Mouse (Mus musculus) intestine, postnatal 0 days (tissue): Measurements from ENCODE around the gene Klhl3. TPM values are rescaled to one million over a fixed set of nuclear protein-coding genes. Genes with fewer than 3 reads are reported as not detected.

ENCODE experiments used
- ATAC-seq: fragments of 200-750 bp; cut with Nextera tagmentation; 2 replicates; pipeline ENCODE4 v1.8.0; 2017; ENCODE audit warnings: mild to moderate bottlenecking, moderate TSS enrichment, moderate library complexity
- H3K27ac ChIP-seq: fragments of 300-500 bp; sonication (generic); 2 replicates; pipeline ENCODE4 v1.5.1; 2014; ENCODE audit warnings: mild to moderate bottlenecking, low read depth, low read length, moderate library complexity
- H3K27me3 ChIP-seq: fragments of 300-500 bp; sonication (generic); replicated peaks from 2 replicates; pipeline ENCODE4 v1.6.1; 2014; ENCODE audit warnings: low read length, mixed read lengths; ENCODE audit not compliant: control insufficient read depth, insufficient read depth
- H3K36me3 ChIP-seq: fragments of 300-500 bp; sonication (generic); 2 replicates; pipeline ENCODE4 v1.6.1; 2014; ENCODE audit warnings: mild to moderate bottlenecking, moderate library complexity; ENCODE audit not compliant: control insufficient read depth, insufficient read depth
- H3K4me1 ChIP-seq: fragments of 300-500 bp; sonication (generic); replicated peaks from 2 replicates; pipeline ENCODE4 v1.6.1; 2014; ENCODE audit warnings: antibody characterized with exemption, low read length, mixed read lengths; ENCODE audit not compliant: control insufficient read depth, insufficient read depth
- H3K4me2 ChIP-seq: fragments of 300-500 bp; sonication (generic); replicated peaks from 2 replicates; pipeline ENCODE4 v1.6.1; 2014; ENCODE audit warnings: low read depth, mild to moderate bottlenecking, moderate library complexity
- H3K4me3 ChIP-seq: fragments of 300-500 bp; sonication (generic); 2 replicates; pipeline ENCODE4 v1.5.1; 2014; ENCODE audit warnings: low read depth, low read length
- H3K9ac ChIP-seq: fragments of 300-500 bp; sonication (generic); 2 replicates; pipeline ENCODE4 v1.6.1; 2014; ENCODE audit warnings: mild to moderate bottlenecking, low read depth, low read length
- H3K9me3 ChIP-seq: fragments of 300-500 bp; sonication (generic); 2 replicates; pipeline ENCODE4 v1.6.1; 2016; ENCODE audit warnings: mixed run types; ENCODE audit not compliant: control insufficient read depth
- CTCF ChIP-seq: sonication (generic); IDR thresholded peaks from 2 replicates; pipeline ENCODE4 v1.5.1; 2016; ENCODE audit warnings: low read depth, mild to moderate bottlenecking, control low read depth, antibody characterized with exemption, moderate library complexity
- WGBS: fragments of 180-500 bp; shearing (Covaris S2); extraction: QIAGEN DNeasy Blood & Tissue Kit; methylation state at CpG from one replicate; pipeline ENCODE4 v1.1.7; 2014; 5-methylcytosine and 5-hydroxymethylcytosine counted together
- polyA plus RNA-seq: library from polyadenylated mRNA; unstranded; fragments of >200 nt; fragmentation: Nextera tagmentation; extraction: Ambion mirVana; gene quantifications from 2 replicates; pipeline ENCODE4 v1.2.1, GENCODE M21; 2015

Gene Klhl3
- polyA plus RNA-seq, 1 experiment from 2014 or later, result 0.74 TPM

GRCm38 (mm10) chr13:58027115-58027514 lies 86.3 kb downstream of the Klhl3 start:
- no peaks in the 10 kb centered on the region for H3K27me3 ChIP-seq
- no peak overlapping the region for H3K9ac ChIP-seq
- H3K9me3 ChIP-seq, result no peaks in the 10 kb centered on the region
- no peak for TF ChIP-seq CTCF
- 89% methylated on average over 8 of the region's 8 CpGs for WGBS
- 0 out of 2 replicates have a peak, but pooled peaks cover 3% of the 10 kb centered on the region for H3K4me1 ChIP-seq
- no peaks in the 10 kb centered on the region for H3K36me3 ChIP-seq
- ATAC-seq, result no peak
- no peak overlapping the region for H3K4me3 ChIP-seq
- H3K27ac ChIP-seq, result no peak overlapping the region
- no peak overlapping the region for H3K4me2 ChIP-seq

- Histone ChIP-seq H3K4me2 (no peak overlapping the region), H3K9me3 (no peaks in the 10 kb centered on the region), H3K27me3 (no peaks in the 10 kb centered on the region), H3K9ac (no peak overlapping the region), H3K36me3 (no peaks in the 10 kb centered on the region), H3K4me1 (0 out of 2 replicates have a peak, but pooled peaks cover 3% of the 10 kb centered on the region), H3K27ac (no peak overlapping the region), H3K4me3 (no peak overlapping the region)
- no peak for ATAC-seq
- TF ChIP-seq CTCF, result no peak
- WGBS, result 90% methylated on average over 16 of the region's 16 CpGs
These were observed 87.5 kb downstream of the Klhl3 start for GRCm38 (mm10) chr13:58025701-58026414.

- no peaks in the 10 kb centered on the region for H3K9me3 ChIP-seq
- 80% methylated on average over 8 of the region's 8 CpGs for WGBS
- H3K4me3 ChIP-seq, result no peak overlapping the region
- TF ChIP-seq CTCF, result no peak
- no peaks in the 10 kb centered on the region for H3K27me3 ChIP-seq
- no peak for ATAC-seq
- H3K4me1 ChIP-seq, result 0 out of 2 replicates have a peak, but pooled peaks cover 3% of the 10 kb centered on the region
- H3K9ac ChIP-seq, result no peak overlapping the region
- H3K36me3 ChIP-seq, result no peaks in the 10 kb centered on the region
- no peak overlapping the region for H3K4me2 ChIP-seq
- H3K27ac ChIP-seq, result no peak overlapping the region
These were observed 89.5 kb downstream of the Klhl3 start for GRCm38 (mm10) chr13:58023726-58024453.

GRCm38 (mm10) chr13:58023001-58023560 lies 90.3 kb downstream of the Klhl3 start:
- Histone ChIP-seq H3K27ac (no peak overlapping the region), H3K4me2 (no peak overlapping the region), H3K9me3 (no peaks in the 10 kb centered on the region), H3K9ac (no peak overlapping the region), H3K4me1 (0 out of 2 replicates have a peak, but pooled peaks cover 3% of the 10 kb centered on the region), H3K27me3 (no peaks in the 10 kb centered on the region), H3K36me3 (no peaks in the 10 kb centered on the region), H3K4me3 (no peak overlapping the region)
- ATAC-seq, result no peak
- no peak for TF ChIP-seq CTCF
- WGBS, result 75% methylated on average over 9 of the region's 9 CpGs

- Histone ChIP-seq H3K9ac (no peak overlapping the region), H3K4me3 (no peak overlapping the region), H3K4me2 (no peak overlapping the region), H3K27ac (no peak overlapping the region), H3K9me3 (no peaks in the 10 kb centered on the region), H3K4me1 (0 out of 2 replicates have a peak, but pooled peaks cover 3% of the 10 kb centered on the region), H3K36me3 (no peaks in the 10 kb centered on the region), H3K27me3 (no peaks in the 10 kb centered on the region)
- ATAC-seq, result no peak
- TF ChIP-seq CTCF, result no peak
- WGBS, result 79% methylated on average over 10 of the region's 10 CpGs
These were observed 93.0 kb downstream of the Klhl3 start for GRCm38 (mm10) chr13:58020428-58020827.

- no peak overlapping the region for H3K27ac ChIP-seq
- H3K9ac ChIP-seq, result no peak overlapping the region
- H3K27me3 ChIP-seq, result no peaks in the 10 kb centered on the region
- no peaks in the 10 kb centered on the region for H3K36me3 ChIP-seq
- H3K4me2 ChIP-seq, result no peak overlapping the region
- H3K4me3 ChIP-seq, result no peak overlapping the region
- TF ChIP-seq CTCF, result peak; percentile 46
- H3K9me3 ChIP-seq, result no peaks in the 10 kb centered on the region
- WGBS, result 70% methylated on average over 6 of the region's 6 CpGs
- ATAC-seq, result no peak
- H3K4me1 ChIP-seq, result no peaks in the 10 kb centered on the region
These were observed 96.1 kb downstream of the Klhl3 start for GRCm38 (mm10) chr13:58017298-58017697.
